Mouse (Mus musculus) liver, embryonic 11.5 days (tissue): ENCODE results near the gene Scarf2. TPM values are rescaled to one million over a fixed set of nuclear protein-coding genes. Genes with fewer than 3 reads are reported as not detected.

Experiments used
- ATAC-seq: fragments of 200-750 bp; cut with Nextera tagmentation; replicated peaks from 2 replicates; pipeline ENCODE4 v1.8.0; 2017; ENCODE audit warnings: moderate number of reproducible peaks, mild to moderate bottlenecking, moderate TSS enrichment, moderate library complexity; ENCODE audit not compliant: low FRiP score
- DNase-seq: peaks from one replicate; pipeline ENCODE4 v3.0.0-alpha.2; 2017; ENCODE audit warnings: low spot score
- H3K27ac ChIP-seq: fragments of 300-500 bp; sonication (generic); 2 replicates; pipeline ENCODE4 v1.5.1; 2014; ENCODE audit warnings: mild to moderate bottlenecking, low read depth, low read length, control low read depth
- H3K27me3 ChIP-seq: fragments of 300-500 bp; sonication (generic); replicated peaks from 2 replicates; pipeline ENCODE4 v1.6.1; 2014; ENCODE audit warnings: low read length, mixed read lengths; ENCODE audit not compliant: control insufficient read depth, insufficient read depth
- H3K36me3 ChIP-seq: fragments of 300-500 bp; sonication (generic); 2 replicates; pipeline ENCODE4 v1.6.1; 2014; ENCODE audit warnings: mild to moderate bottlenecking, low read length, moderate library complexity, mixed read lengths; ENCODE audit not compliant: control insufficient read depth, insufficient read depth
- H3K4me1 ChIP-seq: fragments of 300-500 bp; sonication (generic); replicated peaks from 2 replicates; pipeline ENCODE4 v1.6.1; 2014; ENCODE audit warnings: low read length, mixed read lengths; ENCODE audit not compliant: control insufficient read depth, insufficient read depth
- H3K4me2 ChIP-seq: fragments of 300-500 bp; sonication (generic); 2 replicates; pipeline ENCODE4 v1.6.1; 2014; ENCODE audit warnings: mild to moderate bottlenecking, control low read depth, moderate library complexity
- H3K4me3 ChIP-seq: fragments of 300-500 bp; sonication (generic); 2 replicates; pipeline ENCODE4 v1.5.1; 2014; ENCODE audit warnings: low read depth, low read length, control low read depth
- H3K9ac ChIP-seq: fragments of 300-500 bp; sonication (generic); 2 replicates; pipeline ENCODE4 v1.6.1; 2014; ENCODE audit warnings: low read depth, low read length, control low read depth
- H3K9me3 ChIP-seq: fragments of 300-500 bp; sonication (generic); 2 replicates; pipeline ENCODE4 v1.6.1; 2016; ENCODE audit warnings: low read length, inconsistent platforms, mixed read lengths; ENCODE audit not compliant: control insufficient read depth
- WGBS: fragments of 180-500 bp; shearing (Covaris S2); extraction: QIAGEN DNeasy Blood & Tissue Kit; methylation state at CpG from one replicate; pipeline ENCODE4 v1.1.7; 2014; 5-methylcytosine and 5-hydroxymethylcytosine counted together
- polyA plus RNA-seq: library from polyadenylated mRNA; unstranded; fragments of >200 nt; fragmentation: Nextera tagmentation; extraction: Ambion mirVana; gene quantifications from 2 replicates; pipeline ENCODE4 v1.2.1, GENCODE M21; 2014

The Scarf2 gene
- polyA plus RNA-seq, 1 experiment from 2014 or later, result 6.9 TPM

DNA sequence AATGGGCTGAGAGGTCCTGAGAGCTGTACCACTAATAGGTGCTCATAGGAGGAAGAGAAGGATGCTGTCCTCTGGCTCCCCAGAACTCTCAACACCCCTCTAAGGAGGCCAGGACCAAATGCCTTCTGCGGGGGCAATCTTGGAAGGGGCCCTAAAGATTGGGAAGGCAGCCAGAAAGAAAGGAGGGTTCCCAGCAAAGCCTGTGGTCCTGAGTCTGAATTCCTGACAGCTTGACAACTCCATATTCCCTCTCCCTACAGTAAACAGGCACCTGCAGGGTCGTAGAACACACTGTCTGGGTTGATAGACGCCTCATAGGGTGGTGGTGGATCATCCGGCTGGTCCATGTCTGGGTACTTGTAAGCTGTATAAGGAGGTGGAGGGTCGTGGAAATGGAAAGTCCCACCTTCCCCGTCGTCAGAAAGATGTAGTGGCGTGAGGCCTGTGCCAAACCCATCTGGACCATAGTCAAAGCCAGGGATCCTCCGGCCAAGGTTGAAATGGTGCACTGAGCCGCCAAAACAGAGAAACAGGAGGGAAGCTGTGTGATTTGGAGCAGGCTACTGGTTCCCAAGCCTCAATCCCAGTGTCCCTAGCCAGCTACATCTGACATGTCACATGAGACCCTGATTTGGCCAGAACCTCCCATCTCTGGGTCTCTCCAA is 46.8 kb downstream of the Scarf2 start:
- Histone ChIP-seq H3K4me3 (no peak overlapping the region), H3K4me1 (no peaks in the 10 kb centered on the region), H3K27ac (no peak overlapping the region), H3K4me2 (no peak overlapping the region), H3K9ac (no peak overlapping the region), H3K27me3 (no peaks in the 10 kb centered on the region), H3K36me3 (peaks cover 45% of the 10 kb centered on the region), H3K9me3 (no peaks in the 10 kb centered on the region)
- WGBS, result 89% methylated on average over 10 of the region's 10 CpGs
- ATAC-seq (no peak), DNase-seq (no peak)

DNA sequence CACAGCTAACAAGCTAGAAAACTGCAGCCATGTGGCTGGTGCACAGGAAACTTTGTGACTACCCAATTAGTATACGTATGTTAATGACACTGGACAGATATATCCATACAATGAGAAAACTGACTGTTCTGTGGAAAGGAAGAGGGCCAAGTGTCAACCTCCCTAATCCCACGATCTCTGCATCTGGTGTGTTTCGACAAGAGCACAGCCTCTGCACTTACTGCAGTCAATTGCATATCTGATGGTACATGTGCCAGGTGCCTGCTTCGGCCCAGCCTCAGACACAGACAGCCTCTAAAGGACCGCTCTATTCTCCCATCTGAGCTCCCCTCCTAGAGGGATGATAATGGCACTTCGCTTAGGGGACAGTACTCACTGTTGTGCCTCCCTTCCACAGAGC is 51.3 kb downstream of the Scarf2 start:
- H3K27ac ChIP-seq, result no peak overlapping the region
- H3K9ac ChIP-seq, result no peak overlapping the region
- 87% methylated on average over 6 of the region's 6 CpGs for WGBS
- ATAC-seq (no peak), DNase-seq (no peak)
- H3K4me3 ChIP-seq, result no peak overlapping the region
- H3K36me3 ChIP-seq, result peaks cover 47% of the 10 kb centered on the region
- no peak overlapping the region for H3K4me2 ChIP-seq
- no peaks in the 10 kb centered on the region for H3K27me3 ChIP-seq
- no peaks in the 10 kb centered on the region for H3K4me1 ChIP-seq
- no peaks in the 10 kb centered on the region for H3K9me3 ChIP-seq

DNA sequence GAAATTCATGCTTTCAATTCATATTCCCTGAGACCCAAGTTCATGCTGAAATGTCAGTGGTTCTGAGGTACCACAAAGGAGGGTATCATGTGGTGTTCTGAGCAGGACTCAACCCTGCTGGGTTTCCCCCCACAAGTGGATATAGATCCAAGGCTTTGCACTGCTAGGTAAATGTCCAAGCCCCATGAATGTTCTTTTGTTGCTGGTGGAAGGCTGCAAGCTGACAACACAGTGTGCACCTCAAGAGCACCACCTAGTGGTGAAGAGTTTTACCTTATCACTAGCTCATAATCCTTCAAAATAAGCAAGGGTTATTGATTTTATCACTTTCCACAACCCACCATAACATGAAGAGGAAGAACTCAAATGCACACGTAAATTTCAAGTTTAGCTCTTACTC is 51.8 kb downstream of the Scarf2 start:
- no peak for DNase-seq
- 29% methylated on average over 1 of the region's 1 CpGs for WGBS

DNA sequence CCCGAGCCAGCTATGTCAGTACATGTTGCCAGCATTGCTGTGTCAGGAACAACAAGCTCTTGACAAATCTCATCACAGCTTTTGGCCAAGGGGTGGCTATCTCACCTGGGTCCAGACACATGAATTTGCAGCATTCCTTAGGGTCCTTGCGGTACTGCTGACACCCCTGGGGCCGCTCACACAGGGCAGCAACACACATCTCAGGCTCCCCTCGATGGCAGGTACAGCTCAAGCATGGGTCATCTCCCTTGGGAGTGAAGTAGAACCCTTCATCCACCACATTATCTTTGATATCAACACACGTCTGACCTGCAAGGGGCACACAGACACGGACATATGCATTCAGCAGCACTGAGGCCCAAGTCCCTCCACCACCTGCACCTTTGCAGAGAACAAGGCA is 52.4 kb downstream of the Scarf2 start:
- ATAC-seq (no peak), DNase-seq (no peak)
- no peaks in the 10 kb centered on the region for H3K27me3 ChIP-seq
- H3K4me1 ChIP-seq, result no peaks in the 10 kb centered on the region
- 80% methylated on average over 6 of the region's 6 CpGs for WGBS
- peaks cover 43% of the 10 kb centered on the region for H3K36me3 ChIP-seq
- H3K4me3 ChIP-seq, result no peak overlapping the region
- no peak overlapping the region for H3K9ac ChIP-seq
- H3K27ac ChIP-seq, result no peak overlapping the region
- no peak overlapping the region for H3K4me2 ChIP-seq
- H3K9me3 ChIP-seq, result no peaks in the 10 kb centered on the region

More for the DNA sequence above, 51.8 kb downstream of the Scarf2 start:
- ATAC-seq, result no peak
- Histone ChIP-seq H3K4me2 (no peak overlapping the region), H3K36me3 (peaks cover 42% of the 10 kb centered on the region), H3K27me3 (no peaks in the 10 kb centered on the region), H3K4me1 (no peaks in the 10 kb centered on the region), H3K4me3 (no peak overlapping the region), H3K27ac (no peak overlapping the region), H3K9ac (no peak overlapping the region), H3K9me3 (no peaks in the 10 kb centered on the region)

DNA sequence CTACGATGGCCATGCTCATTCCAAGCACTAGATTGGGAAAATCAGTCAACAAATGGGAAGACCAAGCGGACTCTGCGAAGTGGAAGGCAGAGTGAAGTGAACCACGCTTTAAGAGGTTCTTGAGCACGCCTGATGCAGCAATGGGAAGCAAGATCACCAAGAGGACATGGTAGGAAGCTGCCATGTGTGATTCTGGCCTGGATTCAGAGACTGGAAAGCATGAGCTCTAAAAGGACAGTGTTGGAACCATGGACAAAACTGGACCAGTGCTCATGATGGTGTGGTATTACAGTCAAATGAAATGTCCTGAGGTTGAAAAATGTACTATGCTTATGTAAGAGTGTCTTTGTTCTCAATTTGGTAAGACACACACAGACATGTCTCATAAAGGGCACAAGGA is 54.2 kb downstream of the Scarf2 start:
- Histone ChIP-seq H3K27me3 (no peaks in the 10 kb centered on the region), H3K27ac (no peak overlapping the region), H3K4me1 (no peaks in the 10 kb centered on the region), H3K4me2 (no peak overlapping the region), H3K9me3 (no peaks in the 10 kb centered on the region), H3K36me3 (peaks cover 39% of the 10 kb centered on the region), H3K4me3 (no peak overlapping the region), H3K9ac (no peak overlapping the region)
- ATAC-seq (no peak), DNase-seq (no peak)
- 96% methylated on average over 5 of the region's 5 CpGs for WGBS

DNA sequence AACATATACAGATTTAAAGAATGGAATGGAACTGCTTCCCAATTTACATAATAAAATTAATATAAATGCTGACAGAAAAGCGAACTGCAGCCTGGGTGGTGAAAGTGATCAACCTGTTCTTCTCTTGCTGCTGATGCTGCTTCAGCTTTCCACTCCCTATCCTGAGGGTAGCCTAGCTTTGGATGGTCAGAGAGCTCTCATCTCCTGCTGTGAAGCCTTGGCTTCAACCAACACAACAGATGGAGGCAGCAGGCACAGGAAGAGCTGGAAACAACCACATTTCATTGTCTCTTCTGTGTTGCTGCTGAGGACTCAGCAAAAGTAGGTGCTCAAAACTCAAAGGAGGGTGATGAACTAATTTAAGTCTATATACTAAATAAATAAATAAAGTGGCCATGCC is 54.8 kb downstream of the Scarf2 start:
- ATAC-seq (no peak), DNase-seq (no peak)
- no peaks in the 10 kb centered on the region for H3K27me3 ChIP-seq
- H3K9ac ChIP-seq, result no peak overlapping the region
- no peak overlapping the region for H3K4me3 ChIP-seq
- H3K27ac ChIP-seq, result no peak overlapping the region
- no peaks in the 10 kb centered on the region for H3K9me3 ChIP-seq
- H3K4me1 ChIP-seq, result no peaks in the 10 kb centered on the region
- H3K4me2 ChIP-seq, result no peak overlapping the region
- WGBS, result 97% methylated on average over 1 of the region's 1 CpGs
- H3K36me3 ChIP-seq, result peaks cover 42% of the 10 kb centered on the region

DNA sequence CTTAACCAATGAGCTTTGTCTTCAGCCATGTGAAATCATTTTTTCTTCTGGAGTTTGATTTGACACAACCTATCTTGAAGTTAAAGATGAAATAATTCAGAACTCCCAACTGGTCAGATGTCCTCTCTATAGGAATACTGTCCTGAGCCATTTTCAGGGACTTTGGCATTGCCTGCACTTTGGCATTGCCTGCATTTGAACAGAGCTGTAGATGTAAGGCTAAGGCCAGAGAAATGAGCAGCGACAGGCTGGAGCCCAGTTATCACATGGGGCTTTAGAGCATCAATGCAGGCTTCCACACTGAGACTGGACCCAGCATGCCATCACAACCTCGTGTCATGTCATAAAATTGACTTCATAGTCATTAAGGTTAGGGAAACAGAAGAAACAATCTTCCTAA is 56.2 kb downstream of the Scarf2 start:
- Histone ChIP-seq H3K27ac (no peak overlapping the region), H3K4me2 (no peak overlapping the region), H3K4me1 (no peaks in the 10 kb centered on the region), H3K4me3 (no peak overlapping the region), H3K27me3 (no peaks in the 10 kb centered on the region), H3K9me3 (no peaks in the 10 kb centered on the region), H3K36me3 (peaks cover 50% of the 10 kb centered on the region), H3K9ac (no peak overlapping the region)
- 87% methylated on average over 2 of the region's 2 CpGs for WGBS
- no peak for DNase-seq
- ATAC-seq, result no peak

DNA sequence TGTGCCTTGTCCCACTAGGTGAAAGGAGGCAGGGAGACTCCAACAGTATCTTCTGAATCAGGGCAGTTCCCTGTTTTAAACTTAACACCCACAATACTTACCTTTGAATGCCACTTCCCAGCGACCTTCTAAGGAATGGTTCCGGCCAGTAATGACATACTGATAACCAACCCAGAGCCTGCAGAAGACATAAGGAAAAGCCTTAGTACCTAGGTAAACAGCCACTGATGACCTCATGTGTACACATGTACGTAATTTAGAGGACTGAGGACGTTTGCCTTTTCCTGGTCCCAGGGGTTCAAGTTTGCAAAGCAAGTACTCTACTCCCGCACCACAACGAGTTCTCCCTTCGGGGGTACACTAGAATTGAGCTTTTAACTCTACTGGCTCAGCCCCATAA is 60.1 kb downstream of the Scarf2 start:
- Histone ChIP-seq H3K9me3 (no peaks in the 10 kb centered on the region), H3K36me3 (peaks cover 41% of the 10 kb centered on the region)
- 89% methylated on average over 7 of the region's 7 CpGs for whole genome bisulfite sequencing

More for the DNA sequence above, 60.1 kb downstream of the Scarf2 start:
- no peak for DNase-seq
- Histone ChIP-seq H3K4me2 (no peak overlapping the region), H3K27me3 (no peaks in the 10 kb centered on the region), H3K9ac (no peak overlapping the region), H3K4me3 (no peak overlapping the region), H3K27ac (no peak overlapping the region), H3K4me1 (no peaks in the 10 kb centered on the region)
- ATAC-seq, result no peak
